Comparison of ENCODE assay signal across 11 mouse cellular contexts in genomic region chr13:5724364-5724763, GRCm38 (mm10).
DNase-seq lines count a peak whose midpoint lies in the region; ATAC-seq and TF ChIP-seq lines count a peak whose summit lies in the region.
"Had no signal": no experiment of that assay in that cellular context is flagged by ENCODE, and none has a peak within 500 bp of the region (broad histone marks: within the 10 kb centered on the region; RNA-seq: fewer than 3 reads in every experiment).

No protein-coding gene starts in this region.

- TF ChIP-seq CTCF in left cerebral cortex, adult 2 months (IDR thresholded peaks at IDR 0.05): no peak

- H3K4me3 ChIP-seq in left cerebral cortex, adult 2 months: no peak overlapping the region

- no peak overlapping the region for H3K27ac ChIP-seq in left cerebral cortex, adult 2 months
- H3K27ac ChIP-seq: liver, embryonic 14.5 days had no signal

- ATAC-seq in frontal cortex, adult (ENCODE audit: low TSS enrichment): no peak
- ATAC-seq: intestine, postnatal 0 days had no signal

- DNase-seq in kidney, adult 9 months: peak; percentile 4
- no peak for DNase-seq in kidney, postnatal 36 days
- peak; percentile 39 for DNase-seq in ES-CJ7 (ENCODE audit: low read depth, low spot score)
- DNase-seq in adipocyte (ENCODE audit: low spot score): peak; percentile 78
- DNase-seq in gastrocnemius, postnatal 25 days: peak; percentile 42
- no peak for DNase-seq in left cerebral cortex, adult 2 months (ENCODE audit: extremely low spot score in 1 of 2, low spot score in 2 of 2)
- DNase-seq in frontal cortex, adult 2 months (ENCODE audit: extremely low spot score in 1 of 2, low spot score in 1 of 2): no peak
- DNase-seq: thymus, postnatal 4 days had no signal

- intact Hi-C loops in left cerebral cortex, adult 2 months (cut with DNase I): no loop called here

Comparison
In these comparisons a context has a peak if more than half of its experiments do, and no peak if none do; other contexts are left out.
1. DNase-seq: peak in kidney, adult 9 months (single experiment), ES-CJ7 (single experiment), adipocyte (single experiment) and gastrocnemius, postnatal 25 days (single experiment); none in kidney, postnatal 36 days (0 of 2), left cerebral cortex, adult 2 months (0 of 2) and frontal cortex, adult 2 months (0 of 2).